Mouse (Mus musculus): ENCODE measurements around the gene D10Wsu102e.

GRCm38 (mm10) chr10:83405031-83405430 lies 45.0 kb downstream of the D10Wsu102e start:
- TF ChIP-seq GATA1 (IDR thresholded peaks at IDR 0.05; ENCODE audit: borderline replicate concordance, low read length) (no peak), FLI1 (IDR thresholded peaks at IDR 0.05; ENCODE audit: low read length) (no peak)
